Mouse (Mus musculus) neutrophil, adult 5-6 weeks (primary cell): Measurements from ENCODE around the gene Ccna1. TPM values are rescaled to one million over a fixed set of nuclear protein-coding genes. Genes with fewer than 3 reads are reported as not detected.
A peak's percentile ranks its signal among the peaks of the same experiment; 100 is the strongest.

Source experiments
- ATAC-seq: fragments of 151-379, 151-347 bp; 2 replicates; pipeline ENCODE4 v1.8.0; 2017; ENCODE audit warnings: mild to moderate bottlenecking, moderate TSS enrichment; ENCODE audit not compliant: insufficient number of reproducible peaks, poor library complexity, low FRiP score, severe bottlenecking; ENCODE audit errors: extremely low read depth
- total RNA-seq: library from RNA; stranded (forward); fragments of 200-1000 nt; gene quantifications from 2 replicates; pipeline ENCODE4 v1.2.3, GENCODE M21; 2017

The Ccna1 gene
- total RNA-seq = not detected in 2 replicates

DNA sequence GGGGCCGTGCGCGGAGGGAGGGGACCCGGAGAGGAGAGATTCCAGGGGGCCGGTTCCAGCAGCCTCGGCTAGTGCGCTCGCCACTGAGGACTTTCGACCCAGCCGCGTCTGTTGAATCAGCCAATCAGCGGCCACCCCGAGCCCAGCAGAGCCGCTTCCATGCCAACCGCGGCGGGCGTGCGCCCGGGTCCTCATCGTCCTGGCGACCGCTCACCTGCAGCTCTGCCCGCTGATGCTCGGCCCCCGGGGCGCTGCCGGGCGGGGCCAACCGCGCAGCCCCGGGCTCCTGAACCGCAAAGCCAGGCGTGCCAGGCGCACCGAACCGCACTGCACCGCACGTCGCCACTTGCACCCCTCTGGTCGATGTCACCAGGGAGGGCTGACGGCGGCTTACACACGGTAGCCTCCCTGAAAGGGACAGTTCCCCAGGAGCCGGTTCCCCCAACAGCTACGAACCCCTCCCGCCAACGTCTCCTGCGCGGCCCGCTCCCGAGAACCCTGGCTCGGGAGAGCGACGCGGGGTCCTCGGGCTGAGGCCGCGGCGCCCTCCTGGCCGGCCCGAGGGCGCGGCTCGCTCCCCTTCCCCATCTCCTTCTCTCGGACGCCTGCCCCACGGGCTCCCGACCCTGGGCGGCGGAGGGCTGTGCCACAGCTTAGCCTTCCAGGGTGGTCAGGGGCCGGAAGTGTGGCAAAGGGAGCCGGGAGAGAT is at the start of gene Ccna1:
Gene Ccna1, minus strand, starts transcription at position 464 of the 709 bp plus-strand sequence.
- no peak for ATAC-seq

DNA sequence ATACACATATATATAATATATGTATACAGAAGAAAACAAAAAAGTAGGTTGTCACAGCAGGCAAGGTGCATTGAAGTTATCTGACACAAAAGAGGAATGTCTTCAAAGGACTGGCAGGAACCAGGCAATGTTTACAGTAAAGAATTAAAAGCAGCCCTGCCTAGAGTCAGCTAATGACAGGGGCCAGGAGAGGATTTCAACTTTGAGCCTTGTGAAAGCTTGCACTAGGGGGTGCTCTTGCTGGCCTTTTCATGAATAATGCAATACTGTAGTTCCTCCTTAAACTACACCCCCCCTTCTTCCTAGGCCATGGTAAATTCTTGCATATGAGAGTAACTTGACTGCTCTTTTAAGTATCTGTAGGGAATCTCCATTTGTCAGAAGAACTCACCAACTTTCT is 45.8 kb upstream of the Ccna1 start:
- ATAC-seq = no peak

DNA sequence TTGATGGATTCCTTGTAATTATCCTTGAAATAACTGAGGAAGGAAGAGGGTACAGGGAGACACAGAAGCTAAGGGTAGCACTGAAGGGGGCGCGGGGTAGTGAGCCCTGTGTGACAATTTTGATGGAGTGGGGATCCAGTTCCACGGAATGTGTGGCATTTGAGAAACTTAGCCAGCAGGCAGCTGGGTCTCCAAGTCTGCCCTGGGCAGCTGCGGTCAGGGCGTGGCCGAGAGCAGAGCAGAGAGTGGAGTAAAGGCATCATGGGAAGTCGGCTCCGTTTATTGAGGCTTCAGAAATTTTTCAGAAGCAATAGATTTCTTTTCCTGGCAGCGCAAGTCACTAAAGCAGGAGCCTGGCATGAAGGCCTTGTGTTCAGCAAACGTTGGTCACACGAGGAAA is 43.7 kb upstream of the Ccna1 start:
- no peak for ATAC-seq

DNA sequence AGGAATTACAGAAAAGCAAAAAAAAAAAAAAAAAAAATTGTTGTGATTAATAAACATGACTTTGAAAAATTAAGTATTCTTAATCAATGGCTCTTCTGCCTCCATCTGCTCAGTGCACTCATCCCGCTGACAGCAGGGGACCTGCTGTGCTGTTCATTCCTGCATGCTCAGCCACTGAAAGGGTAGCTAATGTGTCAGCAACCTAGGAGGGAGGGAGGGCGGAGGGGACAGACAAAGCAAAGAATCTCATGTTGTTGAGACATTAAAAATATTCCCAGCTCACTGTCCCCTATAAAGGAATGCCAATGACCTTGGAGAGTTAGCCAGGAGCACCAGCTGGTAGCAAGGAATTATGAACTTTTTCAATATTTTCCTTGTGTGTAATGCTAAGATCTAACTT is 42.7 kb upstream of the Ccna1 start:
- ATAC-seq = no peak

DNA sequence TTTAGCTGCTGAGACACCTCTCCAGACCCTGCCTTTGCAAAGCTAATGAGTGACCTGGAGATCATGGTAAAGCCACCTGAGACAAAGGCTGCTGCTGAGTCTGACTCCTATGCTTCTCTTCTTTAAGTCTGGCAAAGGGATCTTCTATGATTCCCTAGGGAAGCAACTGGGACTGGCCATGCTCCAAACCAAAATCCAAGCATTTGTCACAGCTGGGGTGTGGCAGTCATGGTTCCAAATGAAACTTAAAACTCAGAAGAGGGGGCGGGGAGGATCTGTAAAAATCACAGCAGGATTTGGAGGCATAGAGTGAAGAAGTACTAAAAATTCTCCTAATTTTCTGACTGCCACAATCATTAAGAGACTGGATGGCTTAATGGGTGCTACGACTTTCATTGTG is 41.9 kb upstream of the Ccna1 start:
- no peak for ATAC-seq

DNA sequence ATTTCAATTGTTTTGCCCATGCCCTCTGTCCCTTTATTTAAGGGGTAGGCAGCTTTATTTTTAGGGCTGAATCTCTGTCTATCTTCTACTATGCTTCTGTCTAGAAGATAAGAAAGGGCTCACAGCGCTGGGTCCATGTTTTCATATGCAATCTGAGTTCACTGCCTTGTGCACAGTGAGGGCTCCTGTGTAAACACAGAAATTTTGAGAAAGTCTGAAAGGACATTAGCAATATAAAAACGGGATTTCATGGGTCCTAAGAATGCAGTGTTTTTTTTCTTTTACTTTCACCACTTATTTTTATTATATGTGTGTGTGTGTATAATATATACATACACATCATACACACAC is 41.3 kb upstream of the Ccna1 start:
- no peak for ATAC-seq

DNA sequence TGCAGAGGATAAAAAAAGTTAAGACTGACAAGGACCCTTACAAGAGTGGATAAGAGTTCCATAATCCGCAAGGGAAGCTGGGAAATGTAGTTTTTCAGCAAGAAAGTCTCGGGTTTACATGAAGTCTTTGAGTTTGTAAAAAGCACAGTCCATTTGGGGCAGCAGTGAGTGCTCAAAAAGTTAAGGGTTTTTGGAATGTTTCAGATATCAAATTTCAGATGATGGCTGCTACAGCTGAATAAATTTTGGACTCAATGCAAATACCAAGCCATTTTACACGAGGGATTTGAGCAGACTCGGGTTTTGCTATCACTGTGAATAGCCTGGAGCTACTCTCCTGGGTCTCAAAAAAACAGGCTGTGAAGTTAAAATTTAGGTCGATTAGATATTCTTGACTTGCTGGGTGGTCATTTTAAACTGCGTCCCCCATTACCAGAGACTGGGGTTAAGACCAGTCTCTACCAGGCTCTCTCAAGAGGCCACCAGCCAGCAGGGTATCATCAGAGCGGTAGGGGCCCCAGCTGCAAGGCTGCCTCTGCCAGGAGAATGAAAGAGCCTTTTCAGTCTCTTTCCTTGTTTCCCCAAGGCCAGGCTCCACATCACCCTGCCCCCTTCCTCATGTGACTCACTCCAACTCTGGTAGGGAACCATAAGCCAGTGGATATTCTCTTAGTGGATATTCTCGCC is 40.8 kb upstream of the Ccna1 start:
- no peak for ATAC-seq

DNA sequence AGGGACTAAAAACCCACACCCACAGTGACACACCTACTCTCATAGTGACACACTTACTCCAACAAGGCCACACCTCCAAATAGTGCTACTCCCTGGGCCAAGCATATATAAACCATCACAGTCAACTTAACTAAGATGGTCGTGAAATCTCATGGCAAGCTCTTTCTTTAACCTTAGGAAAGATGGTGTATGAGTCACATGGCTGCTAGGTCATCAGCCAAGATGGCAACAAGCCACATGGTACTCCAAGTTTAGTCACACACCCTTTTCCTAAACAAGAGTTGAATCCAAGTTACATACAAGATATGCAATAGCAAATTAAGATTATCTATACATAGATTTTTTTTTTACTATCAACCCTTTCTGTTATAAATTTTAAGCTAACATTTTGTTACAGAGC is 37.9 kb upstream of the Ccna1 start:
- ATAC-seq = no peak

DNA sequence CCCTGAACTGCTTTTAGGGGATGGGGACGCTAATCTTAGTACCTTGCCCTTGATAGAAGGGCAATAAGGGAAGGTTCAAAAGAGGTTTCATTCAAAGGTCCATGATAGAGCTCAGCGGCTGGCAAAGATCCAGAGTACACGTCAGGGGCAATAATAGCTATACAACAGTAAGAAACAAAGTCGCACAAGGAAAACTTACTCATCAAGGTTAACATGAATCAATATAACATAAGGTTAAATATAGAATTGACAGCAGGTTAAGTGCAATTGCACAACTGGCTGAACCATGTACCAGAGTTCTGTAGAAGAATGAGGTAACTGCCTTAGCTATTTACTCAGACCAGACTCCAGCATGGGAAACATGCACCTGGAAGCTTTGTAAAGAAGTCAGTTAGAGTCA is 34.0 kb upstream of the Ccna1 start:
- ATAC-seq = no peak

DNA sequence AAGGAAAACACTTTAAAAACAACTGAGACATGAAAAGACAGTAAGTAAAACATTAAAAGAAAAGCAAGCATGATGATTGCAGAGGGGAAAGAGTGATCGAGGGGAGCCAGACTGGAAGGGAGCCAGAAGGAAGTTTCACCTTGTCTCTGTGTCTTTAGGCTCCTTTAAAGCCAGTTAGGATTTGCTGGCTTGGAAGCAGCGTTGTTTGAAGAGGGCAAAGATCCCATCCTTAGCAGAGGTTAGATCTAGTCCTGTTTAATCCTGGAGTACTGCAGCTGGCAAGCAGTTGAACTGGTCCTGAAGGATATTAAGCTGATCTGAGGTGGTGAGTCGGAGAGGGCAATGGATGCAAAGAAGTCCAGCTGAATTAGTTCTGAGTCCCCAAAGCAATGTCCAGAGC is 33.5 kb upstream of the Ccna1 start:
- no peak for ATAC-seq

DNA sequence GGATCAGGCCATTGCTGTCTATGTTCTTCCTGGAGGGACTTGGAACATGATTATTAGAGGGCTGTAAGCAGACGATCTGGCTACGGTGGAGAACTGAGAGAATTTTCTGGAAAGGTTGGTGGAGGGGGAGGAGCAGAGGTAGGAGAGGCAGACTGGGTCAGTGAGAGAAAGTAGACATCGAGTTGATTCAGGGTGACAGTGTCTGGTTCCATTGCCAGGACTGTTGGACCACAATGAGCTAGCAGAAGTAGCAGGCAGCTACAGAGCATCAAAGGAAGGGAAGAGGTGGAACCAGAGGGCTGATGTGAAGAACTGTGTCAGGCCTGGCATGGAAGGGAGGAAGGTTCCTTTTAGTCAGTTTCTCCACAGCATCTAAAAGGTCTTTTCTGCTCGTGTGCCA is 33.1 kb upstream of the Ccna1 start:
- ATAC-seq = no peak

DNA sequence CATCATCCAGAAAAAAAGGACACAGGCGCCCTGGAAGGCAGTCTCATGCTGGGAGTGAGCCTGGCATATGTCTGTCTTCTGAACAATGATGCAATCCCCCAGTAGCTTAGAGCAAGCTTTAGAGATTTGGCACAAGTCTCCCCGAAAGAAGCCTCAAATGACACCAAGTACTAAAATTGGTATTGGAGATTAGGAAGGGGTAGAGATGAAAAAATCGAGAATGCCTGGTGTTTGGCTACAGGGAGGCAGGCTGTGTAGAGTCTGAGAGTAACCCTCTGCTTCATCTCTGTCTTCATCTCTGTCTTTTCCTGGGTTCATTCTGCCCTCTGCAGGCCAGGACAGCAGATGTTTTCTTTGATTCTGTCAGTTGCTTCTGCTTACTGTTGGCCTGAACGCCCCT is 32.1 kb upstream of the Ccna1 start:
- ATAC-seq = no peak

DNA sequence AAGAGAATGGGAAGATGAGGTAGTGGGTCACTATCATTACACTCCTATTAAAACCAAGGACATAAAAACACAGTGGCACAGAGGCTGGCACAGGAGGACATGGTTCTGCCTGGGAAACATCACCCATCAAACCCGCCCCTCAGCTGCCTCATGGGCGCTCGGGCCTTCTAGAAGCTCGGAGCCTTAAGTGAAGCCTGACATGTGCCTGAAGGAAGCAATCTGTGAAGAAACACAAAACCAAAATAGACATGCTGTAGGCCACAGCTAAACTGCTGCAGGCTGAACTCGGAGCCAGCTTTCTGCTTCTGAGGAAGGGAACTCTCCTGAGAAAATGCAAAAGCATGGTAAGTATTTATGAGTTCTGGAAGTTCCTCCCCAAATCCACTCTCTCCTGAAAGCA is 31.6 kb upstream of the Ccna1 start:
- ATAC-seq = no peak

DNA sequence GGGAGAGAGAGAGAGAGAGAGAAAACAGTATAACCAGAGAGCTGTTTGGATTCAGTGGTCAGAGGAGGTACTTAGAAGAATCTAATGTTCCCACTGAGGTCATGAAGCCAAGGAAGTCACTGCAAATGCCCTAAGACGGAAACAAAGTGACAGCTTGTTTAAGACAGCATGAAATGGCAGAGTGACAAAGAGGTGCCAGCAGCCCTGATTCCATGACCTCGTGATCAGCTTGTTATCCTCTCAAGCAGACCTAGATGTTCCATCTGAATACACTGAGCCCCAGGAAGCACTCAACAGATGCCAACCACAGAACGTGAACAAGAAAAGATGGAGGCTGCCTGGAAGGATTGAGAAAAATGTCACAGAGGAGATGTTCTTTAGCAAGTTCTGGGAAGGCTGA is 30.4 kb upstream of the Ccna1 start:
- no peak for ATAC-seq

DNA sequence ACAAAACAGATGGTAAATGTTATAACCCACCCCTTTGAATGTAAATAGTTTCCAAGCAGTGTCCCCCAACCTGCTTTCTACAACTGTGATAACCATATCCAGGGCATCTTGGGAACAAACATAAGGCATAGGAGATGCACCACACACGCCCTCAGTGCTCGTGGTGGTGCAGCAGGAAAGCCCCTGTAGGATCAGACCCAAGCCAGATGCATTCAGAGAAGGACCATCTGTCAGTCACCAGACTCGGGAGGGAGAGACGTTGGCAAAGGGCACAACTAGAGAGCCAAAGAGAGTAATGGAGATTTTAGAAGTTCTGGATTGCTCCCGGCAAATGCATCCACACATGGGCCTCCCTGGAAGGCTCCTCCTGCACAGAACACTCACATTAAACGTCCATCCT is 29.5 kb upstream of the Ccna1 start:
- no peak for ATAC-seq

DNA sequence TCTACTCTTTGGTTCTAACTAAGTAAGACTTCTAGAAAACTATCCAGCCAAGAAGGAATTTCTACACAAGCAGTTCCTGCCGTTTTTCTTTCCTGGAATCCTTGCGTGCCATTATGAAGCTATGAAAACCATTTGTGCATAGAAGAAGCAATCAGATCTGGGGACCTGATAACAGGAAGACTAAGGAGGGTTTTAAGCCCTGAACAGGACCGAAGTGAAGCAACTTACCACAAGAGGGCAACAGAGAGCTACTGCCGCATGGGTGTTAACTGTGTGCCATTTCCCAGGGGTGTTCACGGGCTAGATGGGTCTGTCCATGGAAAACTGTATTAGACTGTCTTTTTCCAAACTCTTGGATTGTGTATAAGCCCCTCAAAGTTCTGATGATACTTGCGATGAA is 24.8 kb upstream of the Ccna1 start:
- ATAC-seq = peak; percentile 58; the same call in 1 of the 2 replicates

DNA sequence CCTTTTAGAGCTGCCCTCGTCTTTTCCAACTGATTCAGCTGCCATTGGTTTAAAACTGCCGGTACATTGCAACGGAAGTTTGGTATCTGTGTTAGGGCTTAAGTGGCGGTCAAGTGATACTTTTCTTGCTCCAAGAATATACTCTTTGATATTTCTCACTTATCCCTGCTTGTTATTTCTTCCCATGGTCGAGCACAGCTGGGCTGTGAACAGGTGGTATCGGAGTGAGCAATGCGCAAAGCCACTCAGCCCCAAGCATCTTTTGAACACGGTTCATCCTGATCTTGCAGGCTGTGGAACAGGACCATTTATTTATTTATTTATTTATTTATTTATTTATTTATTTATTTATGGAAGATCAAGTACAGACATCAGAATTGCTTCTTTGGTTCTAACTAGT is 24.3 kb upstream of the Ccna1 start:
- ATAC-seq = no peak

DNA sequence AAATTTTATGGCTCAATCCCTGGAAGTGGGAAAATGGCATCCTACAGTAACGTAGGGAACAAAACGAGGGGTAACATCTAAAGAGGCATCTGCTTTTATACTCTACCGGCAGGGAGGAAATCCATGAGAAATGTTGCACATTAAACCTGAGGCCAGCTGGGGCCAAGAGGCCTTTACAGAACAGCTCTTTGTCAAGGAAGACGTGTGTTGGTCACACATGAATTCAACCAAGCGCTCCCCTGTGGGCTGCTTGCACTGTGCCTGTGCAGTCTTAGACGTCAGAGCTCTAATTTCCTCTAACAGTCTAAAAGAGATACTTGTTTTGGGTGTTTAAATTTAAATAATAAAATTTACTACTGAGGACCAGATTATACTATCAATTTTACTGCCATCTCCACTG is 22.9 kb upstream of the Ccna1 start:
- no peak for ATAC-seq

DNA sequence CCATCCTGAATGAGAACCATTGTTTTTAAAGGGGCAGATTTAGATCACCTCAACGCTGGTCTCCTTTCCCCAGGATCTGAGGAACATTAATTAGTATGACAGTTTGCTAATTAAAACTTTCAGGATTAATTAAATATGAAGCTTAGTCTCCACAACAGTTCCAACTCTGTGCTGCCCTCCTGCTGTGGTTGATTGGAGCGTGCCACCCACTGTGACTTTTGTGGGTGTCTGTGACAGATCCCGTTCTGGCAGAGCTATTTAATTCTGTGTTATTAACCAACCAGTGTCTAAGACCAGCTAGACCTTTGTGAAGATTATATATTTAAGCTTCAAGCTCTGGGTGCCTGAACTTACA is 20.0 kb upstream of the Ccna1 start:
- ATAC-seq = no peak

DNA sequence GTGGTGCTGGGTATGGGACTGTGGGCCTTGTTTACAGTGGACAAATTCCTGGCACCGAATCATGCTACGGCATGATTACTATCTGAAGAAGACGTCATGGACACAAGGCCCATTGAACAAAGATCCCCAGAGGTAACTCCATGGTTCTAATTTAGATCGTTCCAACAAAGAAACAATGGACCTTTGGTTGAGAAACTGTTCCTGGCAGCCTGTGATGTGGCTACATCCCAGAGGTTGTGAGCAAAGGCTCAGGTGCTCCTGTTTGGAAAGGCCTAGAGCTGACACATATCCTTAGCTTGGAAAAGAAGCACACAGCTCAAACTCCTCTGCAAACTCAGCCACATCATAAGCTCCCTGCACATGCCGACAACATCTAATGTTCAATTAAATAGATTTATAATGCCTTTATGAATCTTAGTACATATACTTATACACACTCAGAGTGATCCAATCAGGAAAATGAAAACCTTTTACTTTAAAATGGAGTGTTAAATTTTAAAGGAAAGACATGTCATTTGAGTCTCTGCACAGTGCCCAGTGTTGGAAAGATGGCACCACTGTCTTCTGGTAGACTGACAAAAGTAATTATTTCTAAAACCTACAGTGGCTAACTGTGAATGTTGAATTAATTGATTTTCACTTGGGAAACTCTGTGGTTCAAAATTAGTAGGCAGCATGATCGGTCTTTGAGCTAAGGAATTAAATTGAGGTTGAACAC is 19.4 kb upstream of the Ccna1 start:
- ATAC-seq = no peak
